Mouse (Mus musculus) limb, embryonic 13.5 days (tissue): Measurements from ENCODE around the gene Casp6. TPM values are rescaled to one million over a fixed set of nuclear protein-coding genes. Genes with fewer than 3 reads are reported as not detected.
A peak's percentile ranks its signal among the peaks of the same experiment; 100 is the strongest.

Source experiments
- ATAC-seq: fragments of 200-750 bp; cut with Nextera tagmentation; 2 replicates; pipeline ENCODE4 v1.8.0; 2017; ENCODE audit warnings: low read depth, moderate number of reproducible peaks, moderate TSS enrichment; ENCODE audit not compliant: low FRiP score
- H3K27ac ChIP-seq: fragments of 300-500 bp; sonication (generic); 2 replicates; pipeline ENCODE4 v1.5.1; 2015; ENCODE audit warnings: inconsistent platforms, mild to moderate bottlenecking, moderate library complexity
- H3K27me3 ChIP-seq: fragments of 300-500 bp; sonication (generic); 2 replicates; pipeline ENCODE4 v1.6.1; 2015; ENCODE audit warnings: mild to moderate bottlenecking, inconsistent platforms
- H3K36me3 ChIP-seq: fragments of 300-500 bp; sonication (generic); 2 replicates; pipeline ENCODE4 v1.6.1; 2015; ENCODE audit warnings: inconsistent platforms, mild to moderate bottlenecking, moderate library complexity
- H3K4me1 ChIP-seq: fragments of 300-500 bp; sonication (generic); 2 replicates; pipeline ENCODE4 v1.6.1; 2015; ENCODE audit warnings: inconsistent platforms
- H3K4me2 ChIP-seq: fragments of 300-500 bp; sonication (generic); replicated peaks from 2 replicates; pipeline ENCODE4 v1.6.1; 2015; ENCODE audit warnings: inconsistent platforms, mild to moderate bottlenecking, moderate library complexity
- H3K4me3 ChIP-seq: fragments of 300-500 bp; sonication (generic); 2 replicates; pipeline ENCODE4 v1.5.1; 2015; ENCODE audit warnings: moderate library complexity, mild to moderate bottlenecking, inconsistent platforms
- H3K9ac ChIP-seq: fragments of 300-500 bp; sonication (generic); 2 replicates; pipeline ENCODE4 v1.6.1; 2015; ENCODE audit warnings: mild to moderate bottlenecking, inconsistent platforms
- H3K9me3 ChIP-seq: fragments of 300-500 bp; sonication (generic); 2 replicates; pipeline ENCODE4 v1.6.1; 2016; ENCODE audit warnings: inconsistent platforms
- whole genome bisulfite sequencing: fragments of 180-500 bp; shearing (Covaris S2); methylation state at CpG from one replicate; pipeline ENCODE4 v1.1.7; 2015; 5-methylcytosine and 5-hydroxymethylcytosine counted together
- polyA plus RNA-seq: library from polyadenylated mRNA; unstranded; fragments of >200 nt; fragmentation: Nextera tagmentation; extraction: Ambion mirVana; gene quantifications from 2 replicates; pipeline ENCODE4 v1.2.1, GENCODE M21; 2015

The Casp6 gene
- polyA plus RNA-seq, 1 experiment from 2014 or later, result 90.6 TPM

- H3K27ac ChIP-seq, result no peak overlapping the region
- H3K27me3 ChIP-seq, result no peaks in the 10 kb centered on the region
- H3K9ac ChIP-seq, result no peak overlapping the region
- ATAC-seq, result 0 out of 2 replicates have a peak, but pooled peaks have one; percentile 24
- H3K4me1 ChIP-seq, result no peaks in the 10 kb centered on the region
- no peak overlapping the region for H3K4me2 ChIP-seq
- H3K36me3 ChIP-seq, result no peaks in the 10 kb centered on the region
- WGBS, result 44% methylated on average over 6 of the region's 6 CpGs
- H3K9me3 ChIP-seq, result no peaks in the 10 kb centered on the region
- H3K4me3 ChIP-seq, result no peak overlapping the region
Measured at GRCm38 (mm10) chr3:129930213-129930778, 29.1 kb downstream of the Casp6 start.

- Histone ChIP-seq H3K27me3 (no peaks in the 10 kb centered on the region), H3K4me3 (no peak overlapping the region), H3K4me2 (no peak overlapping the region), H3K9ac (no peak overlapping the region), H3K27ac (no peak overlapping the region), H3K36me3 (no peaks in the 10 kb centered on the region), H3K9me3 (no peaks in the 10 kb centered on the region), H3K4me1 (peaks cover 6% of the 10 kb centered on the region)
- WGBS, result 43% methylated on average over 4 of the region's 4 CpGs
- ATAC-seq, result no peak
Measured at GRCm38 (mm10) chr3:129932443-129932842, 31.2 kb downstream of the Casp6 start.

- 32% methylated on average over 9 of the region's 9 CpGs for WGBS
- Histone ChIP-seq H3K27me3 (no peaks in the 10 kb centered on the region), H3K9ac (no peak overlapping the region), H3K4me2 (no peak overlapping the region), H3K4me1 (peaks cover 14% of the 10 kb centered on the region), H3K4me3 (no peak overlapping the region), H3K9me3 (no peaks in the 10 kb centered on the region), H3K27ac (no peak overlapping the region), H3K36me3 (no peaks in the 10 kb centered on the region)
- no peak for ATAC-seq
Measured at GRCm38 (mm10) chr3:129936561-129936960, 35.3 kb downstream of the Casp6 start.

- peak; percentile 54; the same call in 1 of the 2 replicates for ATAC-seq
- Histone ChIP-seq H3K27ac (peak overlapping the region; percentile 63), H3K9me3 (no peaks in the 10 kb centered on the region), H3K4me2 (peak overlapping the region; percentile 28), H3K9ac (no peak overlapping the region), H3K27me3 (no peaks in the 10 kb centered on the region), H3K4me1 (peaks cover 14% of the 10 kb centered on the region), H3K4me3 (no peak overlapping the region), H3K36me3 (no peaks in the 10 kb centered on the region)
- 23% methylated on average over 3 of the region's 3 CpGs for WGBS
Measured at GRCm38 (mm10) chr3:129937848-129938247, 36.6 kb downstream of the Casp6 start.

DNA sequence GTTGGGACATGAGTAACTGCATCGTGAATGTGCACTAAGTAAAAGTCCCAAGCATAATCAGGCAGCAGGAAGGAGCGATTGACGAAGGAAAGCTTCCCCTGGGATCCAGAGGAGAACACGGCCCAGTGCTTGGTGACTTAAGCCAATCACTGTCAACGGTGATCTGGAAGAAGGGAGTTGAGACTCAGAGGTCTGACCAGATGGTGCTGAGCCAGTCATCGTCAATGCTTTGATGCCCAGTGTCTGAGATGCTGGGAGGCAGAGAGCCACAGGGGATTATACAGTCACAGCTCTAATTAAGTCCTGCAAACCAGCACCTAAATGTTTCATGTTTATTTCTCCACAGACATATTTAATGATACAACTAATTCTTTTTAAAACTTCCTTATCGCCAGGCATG, 37.8 kb downstream of the Casp6 start:
- peaks cover 14% of the 10 kb centered on the region for H3K4me1 ChIP-seq
- H3K27me3 ChIP-seq, result no peaks in the 10 kb centered on the region
- H3K4me3 ChIP-seq, result no peak overlapping the region
- H3K9ac ChIP-seq, result no peak overlapping the region
- H3K36me3 ChIP-seq, result no peaks in the 10 kb centered on the region
- no peak overlapping the region for H3K4me2 ChIP-seq
- WGBS, result 48% methylated on average over 7 of the region's 7 CpGs
- no peaks in the 10 kb centered on the region for H3K9me3 ChIP-seq
- ATAC-seq, result no peak
- no peak overlapping the region for H3K27ac ChIP-seq

- peaks cover 14% of the 10 kb centered on the region for H3K4me1 ChIP-seq
- H3K36me3 ChIP-seq, result no peaks in the 10 kb centered on the region
- H3K9ac ChIP-seq, result no peak overlapping the region
- no peaks in the 10 kb centered on the region for H3K9me3 ChIP-seq
- WGBS, result 90% methylated on average over 2 of the region's 2 CpGs
- ATAC-seq, result no peak
- H3K27ac ChIP-seq, result no peak overlapping the region
- no peak overlapping the region for H3K4me2 ChIP-seq
- H3K27me3 ChIP-seq, result no peaks in the 10 kb centered on the region
- H3K4me3 ChIP-seq, result no peak overlapping the region
Measured at GRCm38 (mm10) chr3:129940780-129941179, 39.6 kb downstream of the Casp6 start.

GRCm38 (mm10) chr3:129941291-129941690, 40.1 kb downstream of the Casp6 start:
- WGBS, result 100% methylated on average over 1 of the region's 1 CpGs
- Histone ChIP-seq H3K9ac (no peak overlapping the region), H3K27me3 (no peaks in the 10 kb centered on the region), H3K27ac (no peak overlapping the region), H3K36me3 (no peaks in the 10 kb centered on the region), H3K4me2 (no peak overlapping the region), H3K4me3 (no peak overlapping the region), H3K9me3 (no peaks in the 10 kb centered on the region), H3K4me1 (peaks cover 13% of the 10 kb centered on the region)
- ATAC-seq, result no peak

- WGBS, result 61% methylated on average over 4 of the region's 4 CpGs
- H3K4me1 ChIP-seq, result no peaks in the 10 kb centered on the region
- no peak overlapping the region for H3K27ac ChIP-seq
- no peaks in the 10 kb centered on the region for H3K36me3 ChIP-seq
- no peak overlapping the region for H3K4me3 ChIP-seq
- ATAC-seq, result no peak
- H3K9ac ChIP-seq, result no peak overlapping the region
- no peaks in the 10 kb centered on the region for H3K9me3 ChIP-seq
- H3K4me2 ChIP-seq, result no peak overlapping the region
- no peaks in the 10 kb centered on the region for H3K27me3 ChIP-seq
Measured at GRCm38 (mm10) chr3:129943813-129944212, 42.6 kb downstream of the Casp6 start.

- 71% methylated on average over 5 of the region's 5 CpGs for WGBS
Measured at GRCm38 (mm10) chr3:129946217-129946914, 45.1 kb downstream of the Casp6 start.

GRCm38 (mm10) chr3:129948359-129948758, 47.1 kb downstream of the Casp6 start:
- 93% methylated on average over 5 of the region's 5 CpGs for WGBS
- no peaks in the 10 kb centered on the region for H3K27me3 ChIP-seq
- no peak overlapping the region for H3K9ac ChIP-seq
- no peaks in the 10 kb centered on the region for H3K4me1 ChIP-seq
- no peak overlapping the region for H3K4me2 ChIP-seq
- H3K4me3 ChIP-seq, result no peak overlapping the region
- ATAC-seq, result no peak
- no peaks in the 10 kb centered on the region for H3K36me3 ChIP-seq
- H3K9me3 ChIP-seq, result no peaks in the 10 kb centered on the region
- no peak overlapping the region for H3K27ac ChIP-seq

More at GRCm38 (mm10) chr3:129946217-129946914, 45.1 kb downstream of the Casp6 start:
- Histone ChIP-seq H3K4me2 (no peak overlapping the region), H3K27me3 (no peaks in the 10 kb centered on the region), H3K9ac (no peak overlapping the region), H3K36me3 (no peaks in the 10 kb centered on the region), H3K9me3 (no peaks in the 10 kb centered on the region), H3K27ac (no peak overlapping the region), H3K4me3 (no peak overlapping the region), H3K4me1 (no peaks in the 10 kb centered on the region)
- no peak for ATAC-seq

GRCm38 (mm10) chr3:129949158-129949773, 48.0 kb downstream of the Casp6 start:
- Histone ChIP-seq H3K4me1 (no peaks in the 10 kb centered on the region), H3K4me2 (no peak overlapping the region), H3K27ac (no peak overlapping the region), H3K36me3 (no peaks in the 10 kb centered on the region), H3K9ac (no peak overlapping the region), H3K9me3 (no peaks in the 10 kb centered on the region), H3K4me3 (no peak overlapping the region), H3K27me3 (no peaks in the 10 kb centered on the region)
- WGBS, result 80% methylated on average over 5 of the region's 5 CpGs
- ATAC-seq, result no peak

DNA sequence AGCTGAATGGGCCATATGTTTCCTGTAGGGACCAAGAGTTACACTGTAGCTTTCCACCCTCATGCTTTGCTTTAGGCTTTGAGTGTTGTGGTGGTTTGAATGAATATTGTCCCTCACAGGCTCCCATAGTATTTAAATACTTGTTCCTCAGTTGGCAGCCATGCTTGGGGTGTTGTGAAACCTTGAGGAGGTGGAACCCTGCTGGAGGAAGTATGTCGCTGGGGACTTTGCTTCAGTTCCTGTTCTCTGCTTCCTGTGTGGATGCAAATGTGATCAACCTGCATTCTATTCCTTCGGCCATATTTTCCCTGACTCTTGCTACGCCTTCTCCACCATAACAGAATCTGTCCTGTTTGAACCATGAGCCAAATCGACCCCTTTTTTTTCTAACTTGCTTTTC, 52.1 kb downstream of the Casp6 start:
- Histone ChIP-seq H3K27ac (no peak overlapping the region), H3K9ac (no peak overlapping the region), H3K9me3 (no peaks in the 10 kb centered on the region), H3K4me1 (no peaks in the 10 kb centered on the region), H3K27me3 (no peaks in the 10 kb centered on the region), H3K4me3 (no peak overlapping the region), H3K4me2 (no peak overlapping the region), H3K36me3 (no peaks in the 10 kb centered on the region)
- 87% methylated on average over 4 of the region's 4 CpGs for WGBS
- ATAC-seq, result no peak
